Mouse (Mus musculus) hindlimb bud, embryonic 11.5 days (tissue): ENCODE data around the gene Trpc4ap.
A peak's percentile ranks its signal among the peaks of the same experiment; 100 is the strongest.

Source experiments
- DNase-seq: peaks from one replicate; pipeline ENCODE4 v3.0.0-alpha.2; 2012; ENCODE audit warnings: low read depth, low spot score; ENCODE audit errors: extremely low spot score

Trpc4ap gene

DNA sequence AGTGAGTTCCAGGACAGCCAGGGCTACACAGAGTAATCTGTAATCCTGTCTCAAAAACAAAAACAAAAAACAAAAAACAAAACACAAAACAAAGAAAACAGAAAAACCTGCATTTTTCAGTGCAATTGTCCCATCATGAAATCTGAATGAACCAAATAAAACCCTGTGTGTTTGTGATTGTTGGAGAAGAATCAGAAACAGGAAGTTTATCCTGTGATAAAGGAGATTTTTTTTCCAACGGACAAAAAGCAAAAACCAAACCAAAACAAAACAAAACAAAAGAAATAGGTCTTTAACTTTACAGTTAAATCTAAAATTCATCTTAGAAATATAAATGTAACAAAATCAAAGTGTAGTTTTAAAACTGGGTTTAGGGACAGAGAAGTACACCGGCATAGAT is 2.4 kb upstream of the Trpc4ap start:
- DNase-seq, result no peak

DNA sequence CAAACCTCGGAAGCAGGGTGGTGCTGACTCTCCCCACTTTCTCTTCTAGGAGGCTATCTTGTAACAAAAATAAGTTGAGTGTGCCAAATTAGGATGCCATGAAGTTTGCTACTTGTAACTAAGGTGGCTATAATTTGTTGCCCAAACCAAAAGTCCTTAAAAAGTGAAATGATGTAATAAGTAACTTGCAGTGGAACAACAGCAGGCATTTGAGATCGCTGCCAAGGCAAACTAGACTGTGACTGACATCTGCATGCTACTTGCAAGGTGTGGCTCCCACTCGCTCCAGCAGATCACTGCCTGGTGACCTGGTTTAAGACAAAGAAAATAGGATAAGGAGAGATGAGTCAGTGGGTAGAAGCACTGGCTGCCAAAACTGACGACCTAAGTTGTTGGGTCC is 952 bp upstream of the Trpc4ap start:
- DNase-seq, result no peak

DNA sequence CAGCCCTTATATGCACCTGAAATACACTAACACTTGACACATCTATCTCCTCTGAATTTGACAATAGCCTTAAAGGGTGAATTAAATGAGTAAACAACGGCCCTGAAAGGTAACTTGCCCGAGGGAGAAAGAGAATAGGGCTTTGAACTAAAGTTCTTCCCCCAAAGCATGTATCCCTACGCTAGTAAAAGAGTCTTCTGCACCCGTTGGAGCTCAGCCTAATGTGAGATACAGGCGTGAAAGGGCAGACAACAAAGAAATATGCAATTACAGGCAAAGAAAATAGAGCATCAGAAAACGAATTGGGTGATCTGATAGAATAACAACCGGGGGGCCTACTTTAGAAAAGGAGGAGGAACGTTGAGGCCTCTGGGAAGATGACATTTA is 855 bp downstream of the Trpc4ap start:
- no peak for DNase-seq

DNA sequence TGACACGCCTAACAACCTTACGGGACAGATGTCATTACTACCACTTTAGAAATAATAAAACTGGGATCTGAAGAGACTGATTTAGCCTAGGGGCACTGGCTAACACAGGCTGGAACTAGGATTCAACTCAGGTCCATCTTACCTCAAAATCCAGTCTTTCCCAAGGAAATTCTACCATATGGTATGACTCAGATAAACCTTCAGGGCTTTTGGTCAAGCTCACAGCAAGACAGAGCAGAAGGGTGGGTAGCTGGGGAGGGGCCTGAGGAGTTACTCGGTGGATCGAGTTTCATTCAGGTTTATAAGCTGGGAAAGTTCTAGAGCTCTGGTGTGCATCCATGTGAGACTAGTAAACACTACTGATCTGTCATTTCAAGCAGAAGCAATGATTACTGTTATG is 3.0 kb downstream of the Trpc4ap start:
- DNase-seq, result no peak

DNA sequence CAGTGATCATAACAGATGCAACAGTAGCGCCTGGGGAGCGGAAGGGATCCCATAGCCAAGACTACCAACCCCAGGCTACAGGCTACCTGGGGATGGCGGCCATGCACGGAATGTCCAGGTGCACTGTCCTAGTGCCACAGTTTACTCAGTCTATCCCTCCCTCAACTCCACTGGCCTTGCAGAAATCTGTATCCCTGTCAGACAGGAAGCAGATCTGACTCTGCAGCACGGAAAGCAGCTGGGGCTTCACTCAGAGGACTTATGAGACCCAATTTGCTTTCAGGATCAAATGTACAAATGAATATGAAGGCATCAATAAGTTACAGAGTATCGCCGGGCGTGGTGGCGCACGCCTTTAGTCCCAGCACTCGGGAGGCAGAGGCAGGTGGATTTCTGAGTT is 4.4 kb downstream of the Trpc4ap start:
- no peak for DNase-seq

DNA sequence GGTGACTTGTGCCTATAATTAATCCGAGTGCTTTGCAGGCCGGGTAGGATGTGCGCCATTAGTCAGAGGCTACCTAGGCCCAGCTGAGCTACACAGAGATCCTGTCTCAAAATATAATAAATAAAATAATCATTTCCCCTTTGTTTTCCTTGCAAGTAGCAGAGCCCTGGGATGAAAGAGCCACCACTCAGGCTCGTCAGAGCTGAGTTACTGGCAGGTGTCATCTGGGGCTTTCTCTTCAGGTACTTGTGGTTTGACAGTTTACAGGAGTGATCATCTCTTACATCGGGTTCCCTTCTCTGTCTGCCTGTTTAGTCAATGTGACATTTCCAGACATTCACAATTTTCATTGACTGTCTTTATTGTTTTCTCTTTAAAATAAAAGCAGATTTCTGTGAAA is 5.6 kb downstream of the Trpc4ap start:
- DNase-seq, result no peak

DNA sequence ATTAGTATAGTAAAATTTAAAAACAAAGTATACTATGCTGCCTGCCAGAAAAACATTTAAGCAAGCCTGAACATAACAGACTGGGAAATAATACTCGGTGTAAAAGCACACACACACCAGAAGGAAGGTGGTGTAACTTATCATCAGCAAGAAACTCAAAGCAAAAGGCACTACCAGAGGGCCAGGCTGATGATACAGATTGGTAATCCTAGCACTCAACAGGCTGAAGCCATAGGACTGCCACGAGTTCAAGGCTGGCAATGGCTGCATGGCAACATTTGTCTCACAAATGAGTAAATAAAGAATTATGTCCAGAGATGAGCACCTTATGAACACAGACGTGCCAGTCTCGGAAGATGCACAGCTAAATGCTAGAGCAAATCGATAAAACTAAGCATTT is 8.4 kb downstream of the Trpc4ap start:
- no peak for DNase-seq

DNA sequence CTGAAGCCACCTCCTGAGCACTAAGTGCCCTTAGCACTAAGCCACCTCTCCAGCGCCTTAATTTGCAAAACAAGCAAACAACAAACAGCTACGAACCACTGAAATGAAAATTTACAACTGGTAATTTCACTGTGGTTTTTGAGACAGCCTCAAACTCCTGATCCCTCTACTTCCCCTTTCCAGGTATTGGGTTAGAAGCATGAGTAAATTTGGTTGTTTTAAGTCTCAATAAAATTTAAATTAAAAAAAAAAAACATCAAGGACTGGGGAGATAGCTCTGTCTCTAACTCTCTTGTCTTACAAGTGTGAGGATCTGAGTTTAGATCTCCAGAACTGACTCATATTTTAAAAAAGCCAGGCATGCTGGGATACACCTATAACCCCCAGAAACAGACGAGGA is 9.0 kb downstream of the Trpc4ap start:
- no peak for DNase-seq

DNA sequence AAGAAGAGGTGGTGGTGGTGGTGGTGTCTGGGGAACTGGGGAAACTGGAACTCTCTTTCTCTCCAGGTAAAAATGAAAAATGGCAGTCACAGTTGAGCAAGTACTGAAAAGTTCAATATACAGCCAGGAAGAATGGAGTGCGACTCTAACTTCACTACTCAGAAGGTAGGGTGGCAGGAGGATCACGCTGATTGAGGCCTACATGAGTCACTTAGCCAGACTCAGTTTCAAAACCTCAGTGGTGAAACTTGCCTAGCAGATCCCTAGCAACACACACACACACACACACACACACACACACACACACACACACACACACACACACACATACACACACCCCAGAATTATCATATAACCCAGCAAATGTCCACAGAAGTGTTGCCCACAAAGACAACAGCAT is 10.3 kb downstream of the Trpc4ap start:
- no peak for DNase-seq

DNA sequence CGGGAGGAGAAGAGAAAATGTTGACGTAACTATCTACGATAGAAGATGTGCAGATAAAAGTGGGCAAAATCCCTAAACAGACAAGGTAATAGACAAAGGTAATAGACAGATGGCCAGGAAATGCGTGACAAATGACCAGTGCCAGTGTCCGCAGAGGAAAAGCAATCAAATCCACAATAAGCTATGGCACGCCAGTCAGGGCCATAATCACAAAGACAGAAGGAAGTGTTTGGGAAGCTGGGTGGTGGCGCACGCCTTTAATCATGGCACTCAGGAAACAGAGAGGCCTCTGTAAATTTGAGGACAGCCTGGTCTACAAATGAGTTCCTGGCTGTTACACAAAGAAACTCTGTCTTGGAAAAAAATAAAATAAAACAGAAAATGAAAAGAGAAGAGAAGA is 11.0 kb downstream of the Trpc4ap start:
- DNase-seq, result no peak

DNA sequence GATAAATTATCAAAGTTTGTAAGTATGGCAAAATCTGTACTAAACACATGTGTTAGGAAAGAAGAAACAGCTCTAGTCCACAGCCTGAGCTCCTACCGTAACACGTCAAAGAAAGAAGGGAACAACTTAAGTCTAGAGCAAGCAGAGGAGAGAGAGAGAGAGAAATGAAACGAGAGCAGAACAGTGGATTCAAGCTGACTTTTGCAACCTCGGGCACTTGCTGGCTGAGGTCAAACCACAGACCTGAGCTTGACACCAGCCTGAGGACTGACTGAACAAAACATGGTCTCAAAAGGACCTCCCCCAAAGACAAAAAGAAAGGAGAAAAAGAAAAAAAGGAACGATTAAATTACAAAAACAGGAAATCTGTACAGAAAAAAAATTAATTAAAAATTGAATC is 11.6 kb downstream of the Trpc4ap start:
- no peak for DNase-seq

DNA sequence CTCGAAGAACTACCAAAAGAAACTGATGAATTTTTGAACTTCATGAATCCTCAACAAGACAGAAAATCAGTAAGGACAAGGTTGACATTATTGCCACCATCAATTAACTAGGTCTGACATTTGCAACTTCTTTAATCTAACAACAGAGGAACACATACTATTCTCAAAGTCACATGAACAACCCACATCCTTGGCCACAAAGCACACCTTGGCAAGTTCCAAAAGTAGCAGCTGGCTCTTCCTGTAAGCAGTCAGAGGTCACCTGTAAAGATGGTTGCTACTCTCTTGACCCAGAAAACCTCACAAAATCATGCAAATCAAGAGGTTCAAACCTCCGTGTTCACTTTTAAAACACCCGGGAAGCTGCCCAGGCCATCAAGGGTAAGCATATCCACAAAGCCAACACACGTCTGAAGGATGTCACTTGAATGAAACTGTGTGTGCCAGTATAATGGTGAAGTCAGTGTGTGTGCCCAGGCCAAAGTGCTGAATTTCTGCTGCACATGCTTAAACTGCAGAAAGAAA is 12.5 kb downstream of the Trpc4ap start:
- no peak for DNase-seq

DNA sequence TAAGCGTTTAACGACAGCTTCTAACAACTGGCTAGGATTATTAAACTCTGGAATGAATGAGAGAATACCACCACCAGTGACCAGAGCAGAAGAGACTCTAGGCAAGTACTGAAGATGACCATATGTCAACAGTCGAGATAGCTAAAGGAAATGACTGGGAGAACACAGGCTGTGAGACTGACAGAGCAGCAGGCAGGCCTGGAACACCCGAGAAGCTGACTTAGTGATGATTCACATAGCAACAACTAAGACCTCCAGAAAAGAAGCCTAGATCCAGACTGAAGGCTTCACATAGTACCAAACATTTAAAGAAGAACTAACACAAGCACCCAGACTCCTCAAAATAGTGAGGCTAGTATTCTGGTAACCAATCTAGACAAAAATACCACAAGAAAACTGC is 17.1 kb downstream of the Trpc4ap start:
- no peak for DNase-seq

DNA sequence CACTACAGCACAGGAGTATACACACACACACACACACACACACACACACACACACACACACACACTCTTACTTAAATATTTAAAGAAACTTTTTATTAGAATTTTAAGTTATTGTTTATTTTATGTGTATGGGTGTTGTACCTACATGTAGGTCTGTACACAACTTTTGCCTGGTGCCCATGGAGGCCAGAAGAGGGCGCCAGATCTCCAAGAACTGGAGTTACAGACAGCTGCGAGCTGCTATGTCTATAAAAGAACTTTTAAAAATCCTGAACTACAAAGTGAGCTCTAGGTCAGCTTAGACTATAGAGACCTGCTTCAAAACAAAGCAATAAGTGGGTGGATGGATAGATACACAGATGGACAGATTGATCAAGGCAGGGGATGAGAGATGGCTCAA is 18.6 kb downstream of the Trpc4ap start:
- peak; percentile 33 for DNase-seq

DNA sequence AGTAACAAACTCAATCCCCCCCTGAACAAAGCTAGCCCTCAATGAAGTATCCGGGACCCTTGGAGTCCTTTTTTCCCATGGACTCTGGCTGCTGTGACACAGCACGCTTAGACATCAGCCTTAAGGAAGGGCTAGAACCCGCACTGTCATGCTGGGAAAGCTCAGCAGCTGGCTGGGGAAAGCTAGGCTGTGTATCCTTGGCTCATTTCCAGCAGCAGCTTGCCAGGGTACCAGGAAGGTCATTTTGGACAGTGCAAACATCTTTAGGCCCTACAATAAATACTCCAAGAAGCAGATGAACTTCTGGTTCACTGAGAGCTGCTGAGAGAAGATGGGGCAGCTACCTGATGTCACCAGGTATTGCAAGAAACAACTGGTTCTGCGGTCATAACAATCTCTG is 20.9 kb downstream of the Trpc4ap start:
- DNase-seq, result no peak

DNA sequence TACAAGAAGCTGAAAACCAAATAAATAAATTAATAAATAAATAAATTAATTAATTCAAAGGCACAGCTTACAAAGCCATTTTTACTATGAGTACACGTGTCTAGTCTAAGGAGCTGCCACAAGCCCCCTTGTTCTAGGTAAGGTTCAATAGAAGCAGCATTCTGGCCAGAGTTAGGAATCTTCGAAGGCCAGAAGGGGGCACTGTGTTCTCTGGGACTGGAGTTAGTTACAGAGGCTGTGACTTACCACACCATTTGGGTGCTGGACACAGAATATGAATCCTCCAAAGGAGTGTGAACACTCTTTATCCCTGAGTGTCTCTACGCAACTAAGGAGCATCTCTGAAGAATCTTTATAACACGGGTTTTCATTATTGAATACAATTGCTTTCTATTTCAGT is 23.7 kb downstream of the Trpc4ap start:
- DNase-seq, result no peak

DNA sequence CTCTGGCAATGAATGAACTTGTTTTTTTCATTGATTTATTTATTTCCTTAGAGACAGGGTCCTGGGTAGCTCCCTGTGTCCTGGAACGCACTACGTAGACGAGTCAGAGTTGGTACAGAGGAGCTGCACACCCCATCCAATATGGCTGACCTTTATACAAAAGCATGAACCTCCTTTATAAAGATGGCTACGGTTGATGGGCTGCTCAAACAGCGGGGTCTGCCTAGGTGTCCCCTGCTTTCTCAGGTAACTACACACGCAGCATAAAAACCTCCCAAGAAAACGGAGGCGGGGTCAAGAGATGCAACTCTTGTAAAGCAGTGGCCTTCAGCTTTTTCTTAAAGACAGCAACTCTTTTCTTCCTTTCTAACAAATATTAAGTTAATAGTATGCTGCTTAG is 24.3 kb downstream of the Trpc4ap start:
- no peak for DNase-seq

DNA sequence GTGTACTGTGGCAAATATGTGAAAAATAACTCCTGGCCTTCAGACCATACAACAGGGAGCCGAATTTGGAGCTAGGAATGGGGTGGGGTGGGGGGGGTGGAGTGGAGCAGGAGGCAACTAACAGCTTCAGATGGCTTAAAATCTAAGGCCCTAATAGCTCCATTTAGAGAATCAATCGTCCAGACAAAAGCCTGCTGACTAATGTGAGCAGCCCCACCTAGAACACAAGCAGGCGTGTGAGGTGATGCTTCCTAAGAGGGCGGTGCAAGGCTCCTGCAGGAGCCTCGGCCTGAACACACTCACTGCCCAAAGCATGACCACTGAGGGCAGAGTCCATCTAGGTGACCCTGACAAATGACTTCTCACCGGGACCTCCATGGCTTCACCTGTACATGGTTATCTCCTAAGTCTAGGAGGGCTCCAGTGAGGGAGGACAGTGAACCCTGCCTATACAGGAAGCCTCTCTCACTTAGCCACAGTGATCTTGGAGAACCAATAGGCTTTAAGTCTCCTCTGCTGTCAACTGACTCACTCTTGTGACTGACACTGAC is 28.2 kb downstream of the Trpc4ap start:
- no peak for DNase-seq

DNA sequence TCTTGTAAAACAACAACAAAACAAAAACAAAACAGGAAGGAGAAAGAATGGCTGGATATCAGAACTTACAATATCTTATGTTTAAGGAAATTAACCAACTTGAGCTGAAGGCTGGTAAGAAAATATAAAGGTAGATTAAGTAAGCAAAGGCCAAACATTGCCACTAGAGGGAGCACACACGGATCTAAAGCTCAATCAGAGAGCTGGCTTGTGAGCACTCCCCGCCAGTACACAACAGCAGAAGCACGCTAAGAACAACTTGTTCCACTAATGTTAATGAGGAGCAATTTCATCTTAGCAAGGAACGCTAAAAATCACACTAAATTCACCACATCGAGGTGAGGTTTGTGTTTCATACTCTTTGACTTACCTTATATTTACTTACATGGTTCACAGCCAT is 29.1 kb downstream of the Trpc4ap start:
- DNase-seq, result no peak

DNA sequence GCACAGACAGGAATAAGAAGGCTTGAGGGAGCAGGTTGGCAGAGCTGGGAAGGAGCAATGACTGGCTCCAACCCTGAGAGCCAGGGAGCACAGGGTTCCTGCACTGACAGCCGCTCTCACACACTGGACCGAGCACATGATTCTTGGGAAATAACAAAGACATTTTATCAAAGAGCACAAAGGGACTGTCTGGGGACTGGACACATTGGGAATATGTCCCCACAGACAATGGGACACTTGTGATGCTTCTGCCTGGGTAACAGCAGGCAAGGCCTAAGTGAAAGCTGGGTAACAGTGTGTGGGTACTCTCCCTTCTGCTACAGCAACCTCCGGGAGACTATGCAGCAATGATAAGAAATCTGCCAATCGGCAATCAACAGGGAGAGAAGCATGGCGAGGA is 29.8 kb downstream of the Trpc4ap start:
- DNase-seq, result no peak

DNA sequence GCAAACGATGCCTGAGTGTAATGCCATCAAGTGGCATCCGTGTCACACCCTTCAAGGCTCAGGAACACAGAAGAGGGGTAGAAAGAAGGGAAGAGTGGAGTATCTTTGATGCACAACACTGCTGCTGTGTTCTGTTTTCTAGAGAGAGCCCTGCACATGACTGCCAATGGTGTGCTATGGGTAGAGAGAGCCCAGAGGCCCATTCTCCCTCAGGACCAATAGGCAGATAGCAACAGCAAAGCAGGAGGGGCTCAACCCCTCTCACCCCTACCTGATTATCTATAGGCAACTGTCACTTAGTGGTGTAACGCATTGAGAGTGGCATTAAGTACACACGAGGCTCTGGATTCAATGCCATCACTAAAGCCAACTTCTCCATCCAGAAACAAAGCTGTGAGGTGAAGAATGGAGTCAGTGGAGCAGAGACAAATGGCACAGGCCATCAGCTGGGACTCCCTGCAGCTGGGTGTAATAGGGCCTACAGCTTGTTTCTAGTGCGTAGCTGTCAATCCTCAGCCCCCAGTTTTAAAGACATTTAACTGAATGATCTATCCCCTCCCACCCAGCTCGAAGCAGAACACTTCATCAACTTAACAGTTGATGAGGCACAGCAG is 36.3 kb downstream of the Trpc4ap start:
- no peak for DNase-seq

DNA sequence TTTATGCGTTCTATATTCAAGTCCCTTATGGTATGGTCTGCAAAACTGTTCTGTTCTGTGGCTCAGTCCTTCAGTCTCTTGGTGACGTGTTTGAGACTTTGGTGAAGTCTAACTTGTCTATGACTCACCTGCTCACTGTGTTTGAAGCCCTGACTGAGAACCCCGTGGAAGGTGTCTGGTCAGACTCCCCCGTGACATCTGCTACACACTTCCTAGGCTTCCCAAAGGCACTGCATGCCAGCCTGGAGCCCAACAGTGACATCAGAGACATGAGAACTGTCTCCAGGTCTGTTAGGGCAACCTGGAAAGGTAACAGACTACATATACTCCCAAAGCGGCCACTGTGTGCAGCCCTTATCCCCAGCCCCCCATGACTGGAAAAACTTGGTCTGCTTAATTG is 39.6 kb downstream of the Trpc4ap start:
- no peak for DNase-seq

DNA sequence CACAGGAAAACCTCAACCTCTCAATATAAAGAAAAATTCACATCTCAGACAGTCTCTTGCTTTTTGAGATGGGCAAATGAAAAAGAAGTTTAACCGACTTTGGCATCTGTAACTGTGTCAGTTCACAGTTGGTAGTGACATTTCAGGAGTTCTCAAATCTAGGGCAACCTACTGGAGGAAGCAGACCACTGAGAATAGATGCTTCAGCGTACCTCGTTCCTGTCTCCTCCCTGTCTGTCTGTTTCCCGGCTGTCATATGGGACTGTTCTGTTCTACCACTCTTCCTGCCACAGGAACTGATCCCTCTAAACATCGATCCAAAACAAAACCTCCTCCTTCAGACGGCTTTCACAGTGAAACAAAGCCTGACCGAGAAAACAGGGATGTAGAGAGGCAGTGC is 46.4 kb downstream of the Trpc4ap start:
- DNase-seq, result no peak
